ENCODE assay signal across 11 mouse cellular contexts in genomic region chr2:130577021-130577420, GRCm38 (mm10). TPM values are rescaled to one million over a fixed set of nuclear protein-coding genes. Genes with fewer than 3 reads are reported as not detected.
DNase-seq lines count a peak whose midpoint lies in the region; ATAC-seq and TF ChIP-seq lines count a peak whose summit lies in the region.
"Had no signal": no experiment of that assay in that cellular context is flagged by ENCODE, and none has a peak within 500 bp of the region (broad histone marks: within the 10 kb centered on the region; RNA-seq: fewer than 3 reads in every experiment).

No protein-coding gene starts in this region.

- H3K4me3 ChIP-seq in kidney, embryonic 15.5 days (replicated peaks) = peak overlapping the region; percentile 34
- H3K4me3 ChIP-seq in forebrain, embryonic 12.5 days (replicated peaks) = 0 out of 2 replicates have a peak overlapping the region, but pooled peaks have one; percentile 8
- peak overlapping the region; percentile 40; the same call in 1 of the 2 replicates for H3K4me3 ChIP-seq in limb, embryonic 10.5 days
- H3K4me3 ChIP-seq in midbrain, postnatal 0 days (ENCODE audit: low read depth, low read length) = peak overlapping the region; percentile 22; the same call in 1 of the 2 replicates

- ATAC-seq in kidney, embryonic 15.5 days (replicated peaks; ENCODE audit: low FRiP score) = no peak
- no peak for ATAC-seq in forebrain, embryonic 12.5 days (ENCODE audit: low FRiP score)
- ATAC-seq in midbrain, postnatal 0 days (ENCODE audit: low FRiP score) = no peak
- ATAC-seq in frontal cortex, adult (ENCODE audit: low TSS enrichment) = no peak

- peaks cover 35% of the 10 kb centered on the region for H3K4me1 ChIP-seq in kidney, embryonic 15.5 days
- peaks cover 29% of the 10 kb centered on the region for H3K4me1 ChIP-seq in forebrain, embryonic 12.5 days
- peaks cover 31% of the 10 kb centered on the region for H3K4me1 ChIP-seq in limb, embryonic 10.5 days
- H3K4me1 ChIP-seq in midbrain, postnatal 0 days (ENCODE audit: insufficient read depth, low read length) = 0 out of 2 replicates have a peak, but pooled peaks cover 13% of the 10 kb centered on the region

- WGBS in kidney, embryonic 15.5 days = 2% methylated on average over 9 of the region's 9 CpGs
- WGBS in forebrain, embryonic 12.5 days = 5% methylated on average over 9 of the region's 9 CpGs
- WGBS in limb, embryonic 10.5 days = 5% methylated on average over 9 of the region's 9 CpGs
- WGBS in midbrain, postnatal 0 days = 7% methylated on average over 9 of the region's 9 CpGs

- 0 out of 2 replicates have a peak overlapping the region, but pooled peaks have one; percentile 12 for H3K9ac ChIP-seq in kidney, embryonic 15.5 days
- H3K9ac ChIP-seq in forebrain, embryonic 12.5 days = no peak overlapping the region
- no peak overlapping the region for H3K9ac ChIP-seq in midbrain, postnatal 0 days (replicated peaks; ENCODE audit: low read length, poor library complexity, severe bottlenecking)

- H3K4me2 ChIP-seq in kidney, embryonic 15.5 days = peak overlapping the region; percentile 60
- H3K4me2 ChIP-seq in forebrain, embryonic 12.5 days = peak overlapping the region; percentile 50; the same call in 1 of the 2 replicates
- H3K4me2 ChIP-seq in midbrain, postnatal 0 days (ENCODE audit: low read depth, low read length, poor library complexity, severe bottlenecking) = no peak overlapping the region; the same call in 1 of the 2 replicates

- no peak for TF ChIP-seq CTCF in midbrain, postnatal 0 days (IDR thresholded peaks at IDR 0.05)

- no peaks in the 10 kb centered on the region for H3K9me3 ChIP-seq in kidney, embryonic 15.5 days (replicated peaks)
- no peaks in the 10 kb centered on the region for H3K9me3 ChIP-seq in forebrain, embryonic 12.5 days
- H3K9me3 ChIP-seq in limb, embryonic 10.5 days (replicated peaks) = no peaks in the 10 kb centered on the region
- no peaks in the 10 kb centered on the region for H3K9me3 ChIP-seq in midbrain, postnatal 0 days (ENCODE audit: low read length)

- intact Hi-C loops in left cerebral cortex, postnatal 10 days (cut with DNase I) = no loop called here

- H3K27ac ChIP-seq in kidney, embryonic 15.5 days = no peak overlapping the region
- H3K27ac ChIP-seq in forebrain, embryonic 12.5 days = no peak overlapping the region
- no peak overlapping the region for H3K27ac ChIP-seq in limb, embryonic 10.5 days
- no peak overlapping the region for H3K27ac ChIP-seq in midbrain, postnatal 0 days (ENCODE audit: low read depth, low read length)
- H3K27ac ChIP-seq: macrophage had no signal

- DNase-seq in kidney, adult 8-10 months = no peak
- DNase-seq in limb, embryonic 10.5 days (ENCODE audit: low spot score) = peak; percentile 44
- DNase-seq in midbrain, postnatal 0 days (ENCODE audit: low spot score) = no peak
- DNase-seq in left cerebral cortex, postnatal 10 days (ENCODE audit: extremely low spot score in 1 of 2, low spot score in 2 of 2) = no peak
- DNase-seq in testis, postnatal 10 days (ENCODE audit: low spot score) = no peak
- DNase-seq: right cerebral cortex, postnatal 25 days had no signal

- peaks cover 72% of the 10 kb centered on the region for H3K27me3 ChIP-seq in kidney, embryonic 15.5 days
- H3K27me3 ChIP-seq in forebrain, embryonic 12.5 days = peaks cover 82% of the 10 kb centered on the region
- peaks cover 86% of the 10 kb centered on the region for H3K27me3 ChIP-seq in limb, embryonic 10.5 days (ENCODE audit: low read depth, poor library complexity, severe bottlenecking)
- peaks cover 60% of the 10 kb centered on the region for H3K27me3 ChIP-seq in midbrain, postnatal 0 days (ENCODE audit: insufficient read depth, low read length)

- no peaks in the 10 kb centered on the region for H3K36me3 ChIP-seq in kidney, embryonic 15.5 days
- H3K36me3 ChIP-seq in forebrain, embryonic 12.5 days (replicated peaks) = no peaks in the 10 kb centered on the region
- H3K36me3 ChIP-seq in limb, embryonic 10.5 days = no peaks in the 10 kb centered on the region
- H3K36me3 ChIP-seq in midbrain, postnatal 0 days (ENCODE audit: insufficient read depth, low read length) = no peaks in the 10 kb centered on the region

RNA-seq across cellular contexts. Expression of gene Oxt, which starts 1.0 kb away (rescaled TPM):
- polyA plus RNA-seq in kidney, embryonic 15.5 days (2015; fragmentation: Nextera tagmentation; extraction: Ambion mirVana) = not detected in 2 replicates
- polyA plus RNA-seq in forebrain, embryonic 12.5 days (2016; fragmentation: Nextera tagmentation; extraction: Ambion mirVana) = not detected in 2 replicates
- not detected in 2 replicates for polyA plus RNA-seq in limb, embryonic 10.5 days (2016; fragmentation: Nextera tagmentation; extraction: Ambion mirVana)
- total RNA-seq in midbrain, postnatal 0 days (2014; rRNA removed) = 0.94 and 2.5 TPM in 2 replicates
- polyA plus RNA-seq in midbrain, postnatal 0 days (2015; fragmentation: Nextera tagmentation; extraction: Ambion mirVana) = 5.0 and 24.0 TPM in 2 replicates
- under 1 TPM in 1 of 2 experiments, not detected in 1; 0.84 TPM for total RNA-seq in left cerebral cortex, postnatal 10 days (2021)
- polyA plus RNA-seq: inflammation-experienced regulatory T-cells, adult 6 months; macrophage had no signal

RNA-seq across cellular contexts. Expression of gene Avp, which starts 5.3 kb away (rescaled TPM):
- polyA plus RNA-seq in kidney, embryonic 15.5 days (2015; fragmentation: Nextera tagmentation; extraction: Ambion mirVana) = not detected in 2 replicates
- not detected in 2 replicates for polyA plus RNA-seq in forebrain, embryonic 12.5 days (2016; fragmentation: Nextera tagmentation; extraction: Ambion mirVana)
- not detected in 2 replicates for polyA plus RNA-seq in limb, embryonic 10.5 days (2016; fragmentation: Nextera tagmentation; extraction: Ambion mirVana)
- 10.7 and 12.2 TPM in 2 replicates for total RNA-seq in midbrain, postnatal 0 days (2014; rRNA removed)
- 145 and 317 TPM in 2 replicates for polyA plus RNA-seq in midbrain, postnatal 0 days (2015; fragmentation: Nextera tagmentation; extraction: Ambion mirVana)
- 1 to 10 TPM in 1 of 2 experiments, under 1 TPM in 1; 0.77 to 1.8 TPM for total RNA-seq in left cerebral cortex, postnatal 10 days (2021)
- polyA plus RNA-seq: inflammation-experienced regulatory T-cells, adult 6 months; macrophage had no signal

RNA-seq across cellular contexts. Expression of gene Mrps26, which starts 13.5 kb away (rescaled TPM):
- 89.8 and 97.7 TPM in 2 replicates for polyA plus RNA-seq in kidney, embryonic 15.5 days (2015; fragmentation: Nextera tagmentation; extraction: Ambion mirVana)
- polyA plus RNA-seq in forebrain, embryonic 12.5 days (2016; fragmentation: Nextera tagmentation; extraction: Ambion mirVana) = 67.0 and 70.9 TPM in 2 replicates
- polyA plus RNA-seq in limb, embryonic 10.5 days (2016; fragmentation: Nextera tagmentation; extraction: Ambion mirVana) = 87.3 and 95.6 TPM in 2 replicates
- total RNA-seq in midbrain, postnatal 0 days (2014; rRNA removed) = 54.7 and 60.5 TPM in 2 replicates
- polyA plus RNA-seq in midbrain, postnatal 0 days (2015; fragmentation: Nextera tagmentation; extraction: Ambion mirVana) = 128 and 131 TPM in 2 replicates
- 10 to 100 TPM; 67.1 to 73.0 TPM for total RNA-seq in left cerebral cortex, postnatal 10 days (2021)

RNA-seq across cellular contexts. Expression of gene Fastkd5, which starts 52.8 kb away (rescaled TPM):
- 17.3 TPM in 2 replicates for polyA plus RNA-seq in kidney, embryonic 15.5 days (2015; fragmentation: Nextera tagmentation; extraction: Ambion mirVana)
- 16.8 and 19.3 TPM in 2 replicates for polyA plus RNA-seq in forebrain, embryonic 12.5 days (2016; fragmentation: Nextera tagmentation; extraction: Ambion mirVana)
- 22.3 and 23.4 TPM in 2 replicates for polyA plus RNA-seq in limb, embryonic 10.5 days (2016; fragmentation: Nextera tagmentation; extraction: Ambion mirVana)
- total RNA-seq in midbrain, postnatal 0 days (2014; rRNA removed) = 7.9 and 8.4 TPM in 2 replicates
- polyA plus RNA-seq in midbrain, postnatal 0 days (2015; fragmentation: Nextera tagmentation; extraction: Ambion mirVana) = 5.9 and 7.4 TPM in 2 replicates
- total RNA-seq in left cerebral cortex, postnatal 10 days (2021) = 1 to 10 TPM; 8.0 TPM

RNA-seq across cellular contexts. Expression of gene Ubox5, which starts 52.8 kb away (rescaled TPM):
- polyA plus RNA-seq in kidney, embryonic 15.5 days (2015; fragmentation: Nextera tagmentation; extraction: Ambion mirVana) = 12.6 and 13.6 TPM in 2 replicates
- 13.1 and 16.9 TPM in 2 replicates for polyA plus RNA-seq in forebrain, embryonic 12.5 days (2016; fragmentation: Nextera tagmentation; extraction: Ambion mirVana)
- 22.7 and 22.9 TPM in 2 replicates for polyA plus RNA-seq in limb, embryonic 10.5 days (2016; fragmentation: Nextera tagmentation; extraction: Ambion mirVana)
- 6.0 and 6.8 TPM in 2 replicates for total RNA-seq in midbrain, postnatal 0 days (2014; rRNA removed)
- polyA plus RNA-seq in midbrain, postnatal 0 days (2015; fragmentation: Nextera tagmentation; extraction: Ambion mirVana) = 5.1 and 5.5 TPM in 2 replicates
- total RNA-seq in left cerebral cortex, postnatal 10 days (2021) = 1 to 10 TPM; 8.5 to 8.7 TPM

Comparison
In these comparisons a context has a peak if more than half of its experiments do, and no peak if none do; other contexts are left out.
1. RNA of gene Avp, which starts 5.3 kb away (polyA plus RNA-seq): 145 to 317 TPM in midbrain, postnatal 0 days; not detected in kidney, embryonic 15.5 days, not detected in forebrain, embryonic 12.5 days and not detected in limb, embryonic 10.5 days; every median in the first group is over 100 times any median in the second.
2. Peak in every context shown above with its lines, with median percentiles within 50 percentile points of each other: H3K4me3 ChIP-seq.